Mouse (Mus musculus): Measurements from ENCODE around the gene Meaf6. TPM values are rescaled to one million over a fixed set of nuclear protein-coding genes. Genes with fewer than 3 reads are reported as not detected.

Gene Meaf6
- polyA plus RNA-seq, 1 experiment from 2014 or later = 64.1 TPM

- 29% methylated on average over 5 of the region's 5 CpGs for WGBS
- Histone ChIP-seq H3K9me3 (replicated peaks) (no peaks in the 10 kb centered on the region), H3K4me2 (no peak overlapping the region), H3K4me3 (replicated peaks) (no peak overlapping the region), H3K36me3 (no peaks in the 10 kb centered on the region), H3K27me3 (peaks cover 16% of the 10 kb centered on the region; the same call in 1 of the 2 replicates), H3K27ac (no peak overlapping the region), H3K9ac (no peak overlapping the region), H3K4me1 (peaks cover 9% of the 10 kb centered on the region)
- ATAC-seq (replicated peaks; ENCODE audit: low FRiP score) = no peak
Measured at GRCm38 (mm10) chr4:125132394-125132793, 47.5 kb downstream of the Meaf6 start.

- Histone ChIP-seq H3K9me3 (replicated peaks) (no peaks in the 10 kb centered on the region), H3K9ac (no peak overlapping the region), H3K27me3 (peaks cover 8% of the 10 kb centered on the region; the same call in 1 of the 2 replicates), H3K36me3 (no peaks in the 10 kb centered on the region), H3K4me1 (no peaks in the 10 kb centered on the region), H3K27ac (no peak overlapping the region), H3K4me3 (replicated peaks) (no peak overlapping the region), H3K4me2 (no peak overlapping the region)
- no peak for ATAC-seq (replicated peaks; ENCODE audit: low FRiP score)
- 74% methylated on average over 4 of the region's 4 CpGs for WGBS
Measured at GRCm38 (mm10) chr4:125134192-125134591, 49.3 kb downstream of the Meaf6 start.

- Histone ChIP-seq H3K9ac (no peak overlapping the region), H3K27ac (no peak overlapping the region), H3K27me3 (peaks cover 8% of the 10 kb centered on the region; the same call in 1 of the 2 replicates), H3K36me3 (no peaks in the 10 kb centered on the region), H3K4me2 (no peak overlapping the region), H3K4me3 (replicated peaks) (no peak overlapping the region), H3K4me1 (no peaks in the 10 kb centered on the region), H3K9me3 (replicated peaks) (no peaks in the 10 kb centered on the region)
- 81% methylated on average over 5 of the region's 5 CpGs for WGBS
- ATAC-seq (replicated peaks; ENCODE audit: low FRiP score) = no peak
Measured at GRCm38 (mm10) chr4:125134631-125135030, 49.7 kb downstream of the Meaf6 start.

GRCm38 (mm10) chr4:125135076-125135855 lies 50.3 kb downstream of the Meaf6 start:
- WGBS = 76% methylated on average over 10 of the region's 10 CpGs
- H3K9ac ChIP-seq = no peak overlapping the region
- H3K4me1 ChIP-seq = no peaks in the 10 kb centered on the region
- H3K4me2 ChIP-seq = no peak overlapping the region
- peaks cover 7% of the 10 kb centered on the region; the same call in 1 of the 2 replicates for H3K27me3 ChIP-seq
- no peaks in the 10 kb centered on the region for H3K36me3 ChIP-seq
- no peak overlapping the region for H3K4me3 ChIP-seq (replicated peaks)
- H3K9me3 ChIP-seq (replicated peaks) = no peaks in the 10 kb centered on the region
- ATAC-seq (replicated peaks; ENCODE audit: low FRiP score) = no peak
- no peak overlapping the region for H3K27ac ChIP-seq

GRCm38 (mm10) chr4:125136303-125136888 lies 51.5 kb downstream of the Meaf6 start:
- Histone ChIP-seq H3K36me3 (no peaks in the 10 kb centered on the region), H3K27ac (no peak overlapping the region), H3K4me1 (no peaks in the 10 kb centered on the region), H3K27me3 (no peaks in the 10 kb centered on the region), H3K4me2 (no peak overlapping the region), H3K4me3 (replicated peaks) (no peak overlapping the region), H3K9me3 (replicated peaks) (no peaks in the 10 kb centered on the region), H3K9ac (no peak overlapping the region)
- WGBS = 63% methylated on average over 12 of the region's 12 CpGs
- no peak for ATAC-seq (replicated peaks; ENCODE audit: low FRiP score)

GRCm38 (mm10) chr4:125138321-125138720 lies 53.4 kb downstream of the Meaf6 start:
- Histone ChIP-seq H3K9ac (no peak overlapping the region), H3K4me1 (no peaks in the 10 kb centered on the region), H3K27ac (no peak overlapping the region), H3K36me3 (no peaks in the 10 kb centered on the region), H3K9me3 (replicated peaks) (no peaks in the 10 kb centered on the region), H3K27me3 (no peaks in the 10 kb centered on the region; the same call in 1 of the 2 replicates), H3K4me3 (replicated peaks) (no peak overlapping the region), H3K4me2 (no peak overlapping the region)
- 49% methylated on average over 7 of the region's 7 CpGs for WGBS
- ATAC-seq (replicated peaks; ENCODE audit: low FRiP score) = no peak

GRCm38 (mm10) chr4:125144211-125144610 lies 59.3 kb downstream of the Meaf6 start:
- H3K4me1 ChIP-seq = no peaks in the 10 kb centered on the region
- peaks cover 8% of the 10 kb centered on the region; the same call in 1 of the 2 replicates for H3K27me3 ChIP-seq
- no peak for ATAC-seq (replicated peaks; ENCODE audit: low FRiP score)
- H3K9ac ChIP-seq = no peak overlapping the region
- 82% methylated on average over 5 of the region's 5 CpGs for WGBS
- no peak overlapping the region for H3K4me2 ChIP-seq
- H3K36me3 ChIP-seq = no peaks in the 10 kb centered on the region
- no peak overlapping the region for H3K4me3 ChIP-seq (replicated peaks)
- no peaks in the 10 kb centered on the region for H3K9me3 ChIP-seq (replicated peaks)
- H3K27ac ChIP-seq = no peak overlapping the region

GRCm38 (mm10) chr4:125144627-125145026 lies 59.7 kb downstream of the Meaf6 start:
- Histone ChIP-seq H3K9ac (no peak overlapping the region), H3K4me3 (replicated peaks) (no peak overlapping the region), H3K4me1 (no peaks in the 10 kb centered on the region), H3K27ac (no peak overlapping the region), H3K36me3 (no peaks in the 10 kb centered on the region), H3K27me3 (peaks cover 10% of the 10 kb centered on the region), H3K9me3 (replicated peaks) (no peaks in the 10 kb centered on the region), H3K4me2 (no peak overlapping the region)
- no peak for ATAC-seq (replicated peaks; ENCODE audit: low FRiP score)
- WGBS = 37% methylated on average over 7 of the region's 7 CpGs

GRCm38 (mm10) chr4:125145213-125145612 lies 60.3 kb downstream of the Meaf6 start:
- Histone ChIP-seq H3K4me3 (replicated peaks) (no peak overlapping the region), H3K27me3 (peaks cover 10% of the 10 kb centered on the region), H3K4me2 (no peak overlapping the region), H3K36me3 (no peaks in the 10 kb centered on the region), H3K9ac (no peak overlapping the region), H3K9me3 (replicated peaks) (no peaks in the 10 kb centered on the region), H3K4me1 (no peaks in the 10 kb centered on the region), H3K27ac (no peak overlapping the region)
- no peak for ATAC-seq (replicated peaks; ENCODE audit: low FRiP score)
- 38% methylated on average over 10 of the region's 10 CpGs for WGBS

GRCm38 (mm10) chr4:125147970-125148369 lies 63.0 kb downstream of the Meaf6 start:
- Histone ChIP-seq H3K4me3 (replicated peaks) (no peak overlapping the region), H3K4me2 (no peak overlapping the region), H3K9me3 (replicated peaks) (no peaks in the 10 kb centered on the region), H3K27me3 (peaks cover 10% of the 10 kb centered on the region), H3K4me1 (no peaks in the 10 kb centered on the region), H3K27ac (no peak overlapping the region), H3K36me3 (no peaks in the 10 kb centered on the region), H3K9ac (no peak overlapping the region)
- no peak for ATAC-seq (replicated peaks; ENCODE audit: low FRiP score)
- 91% methylated on average over 4 of the region's 4 CpGs for WGBS

- no peak overlapping the region for H3K27ac ChIP-seq
- no peaks in the 10 kb centered on the region for H3K4me1 ChIP-seq
- H3K36me3 ChIP-seq = no peaks in the 10 kb centered on the region
- no peak overlapping the region for H3K9ac ChIP-seq
- no peak overlapping the region for H3K4me3 ChIP-seq (replicated peaks)
- peaks cover 10% of the 10 kb centered on the region for H3K27me3 ChIP-seq
- WGBS = 38% methylated on average over 5 of the region's 5 CpGs
- H3K4me2 ChIP-seq = no peak overlapping the region
- H3K9me3 ChIP-seq (replicated peaks) = no peaks in the 10 kb centered on the region
- no peak for ATAC-seq (replicated peaks; ENCODE audit: low FRiP score)
Measured at GRCm38 (mm10) chr4:125149460-125149859, 64.5 kb downstream of the Meaf6 start.

GRCm38 (mm10) chr4:125152469-125152868 lies 67.5 kb downstream of the Meaf6 start:
- 85% methylated on average over 6 of the region's 6 CpGs for WGBS

More at GRCm38 (mm10) chr4:125152469-125152868, 67.5 kb downstream of the Meaf6 start:
- Histone ChIP-seq H3K9ac (no peak overlapping the region), H3K4me3 (replicated peaks) (no peak overlapping the region), H3K9me3 (replicated peaks) (no peaks in the 10 kb centered on the region), H3K27ac (no peak overlapping the region), H3K4me2 (no peak overlapping the region), H3K4me1 (no peaks in the 10 kb centered on the region), H3K36me3 (no peaks in the 10 kb centered on the region), H3K27me3 (peaks cover 4% of the 10 kb centered on the region)
- no peak for ATAC-seq (replicated peaks; ENCODE audit: low FRiP score)
